Mouse (Mus musculus): Measurements from ENCODE around the gene Pcna. TPM values are rescaled to one million over a fixed set of nuclear protein-coding genes. Genes with fewer than 3 reads are reported as not detected.

Gene Pcna
- total RNA-seq (2023): 100 to 1,000 TPM; 232 to 250 TPM

DNA sequence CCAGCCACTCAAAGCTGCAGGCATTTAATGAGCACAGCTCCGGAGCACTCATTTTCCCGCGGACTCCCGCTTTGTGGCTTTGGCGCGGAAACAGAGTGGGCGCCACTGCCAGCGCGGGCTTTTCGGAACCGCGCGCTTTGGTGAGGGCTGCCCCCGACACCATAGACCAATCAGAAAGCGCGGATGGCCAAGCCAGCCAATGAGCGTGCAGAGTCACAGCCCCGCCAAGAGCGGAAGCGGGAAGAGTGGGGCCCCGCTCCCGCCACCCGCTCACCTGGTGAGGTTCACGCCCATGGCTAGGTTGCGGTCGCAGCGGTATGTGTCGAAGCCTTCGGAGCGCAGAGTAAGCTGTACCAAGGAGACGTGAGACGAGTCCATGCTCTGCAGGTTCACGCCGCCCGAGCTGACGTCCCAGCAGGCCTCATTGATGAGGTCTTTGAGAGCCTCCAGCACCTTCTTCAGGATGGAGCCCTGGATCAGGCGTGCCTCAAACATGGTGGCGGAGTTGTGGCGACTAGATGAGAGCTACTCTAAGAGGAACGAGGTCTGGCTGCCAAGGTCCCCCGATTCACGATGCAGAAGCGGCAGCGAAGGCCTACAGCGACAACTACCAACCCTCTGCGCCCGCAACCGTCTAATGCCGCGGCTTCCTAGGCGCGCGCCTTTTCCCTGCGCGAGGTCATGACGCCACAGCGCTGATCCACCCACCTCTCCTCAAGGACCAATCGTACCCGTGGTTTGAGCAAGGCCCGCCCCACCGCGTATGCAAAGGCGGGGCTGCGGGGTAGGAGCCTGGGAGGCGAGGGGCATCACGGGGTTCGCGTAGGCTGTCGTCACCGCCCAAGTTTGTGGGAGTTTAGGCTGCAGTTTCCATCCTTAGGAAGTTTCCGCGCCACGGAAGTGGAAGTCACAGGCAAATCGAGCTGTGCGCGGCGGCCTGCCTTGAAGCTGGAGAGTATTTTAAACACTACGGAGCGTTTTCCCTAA is at the start of gene Pcna:
TSS of gene Pcna (minus strand) at position 773 of the 987 bp plus-strand sequence.

GRCm38 (mm10) chr2:132262879-132263398 is 9.8 kb upstream of the Pcna start, which contains the start of gene Cds2:
Cds2 (plus strand) TSS chr2:132263148.

DNA sequence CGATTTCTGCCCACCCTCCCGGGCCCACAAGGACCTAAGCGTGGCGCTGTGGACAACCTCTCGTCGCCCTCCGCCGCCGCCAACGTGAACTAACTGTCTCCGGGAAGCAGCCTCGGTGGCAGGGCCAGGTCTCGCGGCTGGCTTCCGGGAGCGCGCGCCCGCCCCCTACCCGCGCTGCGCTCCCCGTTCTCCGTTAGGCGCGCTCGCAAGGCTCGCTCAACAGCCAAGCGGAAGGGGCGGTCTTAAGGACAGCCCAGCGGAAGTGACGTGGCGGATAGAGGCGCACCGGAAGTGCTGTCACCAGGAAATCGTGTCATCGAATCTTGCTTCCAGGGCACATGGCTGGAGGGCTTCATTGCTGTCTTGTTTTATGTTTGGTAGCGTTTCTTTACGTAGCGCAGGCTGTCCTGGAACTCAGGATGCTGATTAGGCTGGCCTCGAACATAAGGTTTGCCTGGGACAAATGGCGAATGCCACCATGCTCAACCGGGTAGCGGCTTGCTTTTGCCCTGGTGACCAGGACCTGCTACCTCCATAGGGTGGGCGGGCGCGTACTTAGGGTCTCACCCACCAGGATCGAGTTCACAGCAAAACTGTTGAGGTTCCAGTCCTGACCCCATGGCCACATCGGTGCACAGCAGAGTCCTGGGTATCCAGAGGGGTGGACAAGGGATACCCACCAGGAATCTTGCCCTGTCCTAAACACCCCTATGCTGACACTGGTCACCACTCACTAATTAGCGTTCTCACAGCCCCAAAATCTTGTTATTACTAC is 5.4 kb downstream of the Pcna start, which contains the start of gene Tmem230:
TSS of gene Tmem230 (minus strand) at position 269 of the 775 bp plus-strand sequence.

Other genes with a start within 250 kb of the Pcna start
- gene Rassf2, start 223.1 kb downstream of the Pcna start, total RNA-seq (2023): 100 to 1,000 TPM; 128 to 154 TPM
- gene Slc23a2, start 108.2 kb downstream of the Pcna start, total RNA-seq (2023): 10 to 100 TPM; 11.4 to 12.1 TPM
- gene Tmem230, start 5.5 kb downstream of the Pcna start, total RNA-seq (2023): 10 to 100 TPM; 21.6 to 23.4 TPM
- gene Cds2, start 9.8 kb upstream of the Pcna start, total RNA-seq (2023): 100 to 1,000 TPM; 107 to 109 TPM
- not detected for gene Prokr2, start 132.1 kb upstream of the Pcna start, total RNA-seq (2023)

All from neutrophil, adult 59 days (primary cell).